Mouse (Mus musculus): ENCODE data around the gene Olfr1234. TPM values are rescaled to one million over a fixed set of nuclear protein-coding genes. Genes with fewer than 3 reads are reported as not detected.

The Olfr1234 gene
- not detected in 4 replicates for total RNA-seq (2023)

DNA sequence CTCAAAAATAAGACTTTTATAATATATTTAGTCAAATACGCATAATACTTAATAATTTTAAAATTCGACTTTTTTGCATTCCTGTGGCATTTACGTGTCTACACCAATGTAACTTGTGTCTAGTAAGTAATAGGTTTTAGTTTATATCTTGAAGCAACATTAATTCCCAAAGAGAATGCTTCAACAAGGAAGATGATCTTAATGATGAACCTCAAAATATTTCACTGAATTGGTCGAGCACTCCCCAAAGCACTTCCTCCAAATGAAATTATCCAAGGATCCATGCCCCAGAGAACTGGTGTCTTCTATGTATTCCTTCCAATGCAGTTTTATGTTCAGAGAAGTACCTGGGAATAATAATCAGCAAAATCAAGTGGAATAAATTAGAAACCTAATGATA is at the start of gene Olfr1234:
Olfr1234 (minus strand) TSS at position 101 of the 400 bp plus-strand sequence.

GRCm38 (mm10) chr2:89409576-89409975 is 44.9 kb upstream of the Olfr1234 start, which contains the start of gene Olfr1238:
TSS of gene Olfr1238 (minus strand) at chr2:89409676.

GRCm38 (mm10) chr2:89342298-89342697 is 22.4 kb downstream of the Olfr1234 start, which contains the start of gene Olfr1233:
TSS of gene Olfr1233 (minus strand) at chr2:89342398.

GRCm38 (mm10) chr2:89329575-89329974 is 35.1 kb downstream of the Olfr1234 start, which contains the start of gene Olfr1232:
TSS of gene Olfr1232 (minus strand) at chr2:89329675.

Other genes starting within 250 kb of the Olfr1234 start
- gene Olfr1221, start 247.6 kb downstream of the Olfr1234 start, total RNA-seq (2023): not detected in 4 replicates
- not detected in 4 replicates for gene Olfr1222, start 231.8 kb downstream of the Olfr1234 start, total RNA-seq (2023)
- not detected in 4 replicates for gene Olfr1223, start 213.3 kb downstream of the Olfr1234 start, total RNA-seq (2023)
- not detected in 4 replicates for gene Olfr1224-ps1, start 200.8 kb downstream of the Olfr1234 start, total RNA-seq (2023)
- gene Olfr1225, start 190.2 kb downstream of the Olfr1234 start, total RNA-seq (2023): not detected in 4 replicates
- gene Olfr1226, start 164.8 kb downstream of the Olfr1234 start, total RNA-seq (2023): not detected in 4 replicates
- gene Olfr1228, start 110.8 kb downstream of the Olfr1234 start, total RNA-seq (2023): not detected in 4 replicates
- not detected in 4 replicates for gene Olfr1229, start 76.9 kb downstream of the Olfr1234 start, total RNA-seq (2023)
- gene Olfr1230, start 67.6 kb downstream of the Olfr1234 start, total RNA-seq (2023): not detected in 4 replicates
- gene Olfr1231, start 57.8 kb downstream of the Olfr1234 start, total RNA-seq (2023): not detected in 4 replicates
- gene Olfr1232, start 35.2 kb downstream of the Olfr1234 start, total RNA-seq (2023): not detected in 4 replicates
- gene Olfr1233, start 22.5 kb downstream of the Olfr1234 start, total RNA-seq (2023): not detected in 4 replicates
- not detected in 4 replicates for gene Olfr1238, start 44.8 kb upstream of the Olfr1234 start, total RNA-seq (2023)
- not detected in 4 replicates for gene Olfr1239, start 55.5 kb upstream of the Olfr1234 start, total RNA-seq (2023)
- gene Olfr1240, start 78.1 kb upstream of the Olfr1234 start, total RNA-seq (2023): not detected in 4 replicates
- gene Olfr1241, start 122.3 kb upstream of the Olfr1234 start, total RNA-seq (2023): not detected in 4 replicates
- gene Olfr1242, start 133.5 kb upstream of the Olfr1234 start, total RNA-seq (2023): not detected in 4 replicates
- gene Olfr1243, start 166.6 kb upstream of the Olfr1234 start, total RNA-seq (2023): not detected in 4 replicates
- not detected in 4 replicates for gene Olfr1245, start 213.6 kb upstream of the Olfr1234 start, total RNA-seq (2023)
- not detected in 4 replicates for gene Olfr1246, start 228.3 kb upstream of the Olfr1234 start, total RNA-seq (2023)
- 0.14 to 0.15 TPM (median 0.15 TPM) in 3 of 4 replicates, not detected in the other for gene Olfr1247, start 249.3 kb upstream of the Olfr1234 start, total RNA-seq (2023)